Mouse (Mus musculus): ENCODE data around the gene Ckap2. TPM values are rescaled to one million over a fixed set of nuclear protein-coding genes. Genes with fewer than 3 reads are reported as not detected.

The Ckap2 gene
- 55.0 and 60.6 TPM in 2 replicates for polyA plus RNA-seq (2014; fragmentation: Nextera tagmentation; extraction: Ambion mirVana)

- H3K27ac ChIP-seq (ENCODE audit: low read depth, low read length), result peak within 1 kb of the TSS; percentile 74
- peak; percentile 95 for DNase-seq (ENCODE audit: low spot score)
- ATAC-seq (ENCODE audit: insufficient read depth, low FRiP score, low TSS enrichment), result peak; percentile 96
- H3K9me3 ChIP-seq (ENCODE audit: control insufficient read depth, low read length), result no peaks in the 10 kb centered on the region
- H3K9ac ChIP-seq (ENCODE audit: low read length), result peak within 1 kb of the TSS; percentile 70
- peak within 1 kb of the TSS; percentile 76 for H3K4me3 ChIP-seq (ENCODE audit: low read depth, low read length)
- 3% methylated on average over 63 of the region's 63 CpGs for WGBS
- no peaks in the 10 kb centered on the region for H3K36me3 ChIP-seq (ENCODE audit: control insufficient read depth, insufficient read depth, low read length)
- H3K4me1 ChIP-seq (ENCODE audit: control insufficient read depth, insufficient read depth, low read length), result 0 out of 2 replicates have a peak, but pooled peaks cover 2% of the 10 kb centered on the region
- H3K4me2 ChIP-seq (ENCODE audit: low read depth), result peak within 1 kb of the TSS; percentile 64
- H3K27me3 ChIP-seq (ENCODE audit: control insufficient read depth, insufficient read depth, low read length), result no peaks in the 10 kb centered on the region
These were observed at the start of gene Ckap2 for GRCm38 (mm10) chr8:22185431-22186397. Ckap2 (minus strand) TSS chr8:22185819.

- peaks cover 5% of the 10 kb centered on the region; the same call in 1 of the 2 replicates for H3K27me3 ChIP-seq (ENCODE audit: control insufficient read depth, insufficient read depth, low read length)
- no peak overlapping the region for H3K4me2 ChIP-seq (ENCODE audit: low read depth)
- H3K27ac ChIP-seq (ENCODE audit: low read depth, low read length), result no peak overlapping the region
- no peaks in the 10 kb centered on the region for H3K36me3 ChIP-seq (ENCODE audit: control insufficient read depth, insufficient read depth, low read length)
- H3K9me3 ChIP-seq (ENCODE audit: control insufficient read depth, low read length), result no peaks in the 10 kb centered on the region
- ATAC-seq (ENCODE audit: insufficient read depth, low FRiP score, low TSS enrichment) (no peak), DNase-seq (ENCODE audit: low spot score) (no peak)
- no peak overlapping the region for H3K4me3 ChIP-seq (ENCODE audit: low read depth, low read length)
- H3K9ac ChIP-seq (ENCODE audit: low read length), result no peak overlapping the region
- WGBS, result 43% methylated on average over 7 of the region's 7 CpGs
- no peaks in the 10 kb centered on the region for H3K4me1 ChIP-seq (ENCODE audit: control insufficient read depth, insufficient read depth, low read length)
These were observed 43.0 kb upstream of the Ckap2 start for GRCm38 (mm10) chr8:22228621-22229020.

GRCm38 (mm10) chr8:22227061-22227877 is 41.6 kb upstream of the Ckap2 start, which contains the start of gene Thsd1:
Thsd1 (plus strand) TSS chr8:22227313.
- Histone ChIP-seq H3K9me3 (ENCODE audit: control insufficient read depth, low read length) (no peaks in the 10 kb centered on the region), H3K4me3 (ENCODE audit: low read depth, low read length) (peak within 1 kb of the TSS; percentile 47), H3K4me2 (ENCODE audit: low read depth) (peak within 1 kb of the TSS; percentile 93), H3K27ac (ENCODE audit: low read depth, low read length) (no peak within 1 kb of the TSS), H3K9ac (ENCODE audit: low read length) (peak within 1 kb of the TSS; percentile 52), H3K36me3 (ENCODE audit: control insufficient read depth, insufficient read depth, low read length) (no peaks in the 10 kb centered on the region), H3K27me3 (ENCODE audit: control insufficient read depth, insufficient read depth, low read length) (peaks cover 5% of the 10 kb centered on the region; the same call in 1 of the 2 replicates), H3K4me1 (ENCODE audit: control insufficient read depth, insufficient read depth, low read length) (no peaks in the 10 kb centered on the region)
- ATAC-seq (ENCODE audit: insufficient read depth, low FRiP score, low TSS enrichment) (peak; percentile 79), DNase-seq (ENCODE audit: low spot score) (peak; percentile 65)
- WGBS, result under 1% methylated on average over 39 of the region's 39 CpGs

- no peak overlapping the region for H3K4me3 ChIP-seq (ENCODE audit: low read depth, low read length)
- 69% methylated on average over 8 of the region's 8 CpGs for WGBS
- H3K4me1 ChIP-seq (ENCODE audit: control insufficient read depth, insufficient read depth, low read length), result no peaks in the 10 kb centered on the region
- no peak overlapping the region for H3K27ac ChIP-seq (ENCODE audit: low read depth, low read length)
- no peaks in the 10 kb centered on the region for H3K36me3 ChIP-seq (ENCODE audit: control insufficient read depth, insufficient read depth, low read length)
- DNase-seq (ENCODE audit: low spot score) (no peak), ATAC-seq (ENCODE audit: insufficient read depth, low FRiP score, low TSS enrichment) (no peak)
- no peaks in the 10 kb centered on the region for H3K9me3 ChIP-seq (ENCODE audit: control insufficient read depth, low read length)
- no peak overlapping the region for H3K4me2 ChIP-seq (ENCODE audit: low read depth)
- H3K27me3 ChIP-seq (ENCODE audit: control insufficient read depth, insufficient read depth, low read length), result peaks cover 5% of the 10 kb centered on the region; the same call in 1 of the 2 replicates
- no peak overlapping the region for H3K9ac ChIP-seq (ENCODE audit: low read length)
These were observed 40.7 kb upstream of the Ckap2 start for GRCm38 (mm10) chr8:22226361-22226760.

- DNase-seq (ENCODE audit: low spot score) (no peak), ATAC-seq (ENCODE audit: insufficient read depth, low FRiP score, low TSS enrichment) (no peak)
- Histone ChIP-seq H3K4me1 (ENCODE audit: control insufficient read depth, insufficient read depth, low read length) (no peaks in the 10 kb centered on the region), H3K9ac (ENCODE audit: low read length) (no peak overlapping the region), H3K27me3 (ENCODE audit: control insufficient read depth, insufficient read depth, low read length) (no peaks in the 10 kb centered on the region), H3K36me3 (ENCODE audit: control insufficient read depth, insufficient read depth, low read length) (peaks cover 5% of the 10 kb centered on the region), H3K4me2 (ENCODE audit: low read depth) (no peak overlapping the region), H3K9me3 (ENCODE audit: control insufficient read depth, low read length) (no peaks in the 10 kb centered on the region), H3K4me3 (ENCODE audit: low read depth, low read length) (no peak overlapping the region), H3K27ac (ENCODE audit: low read depth, low read length) (no peak overlapping the region)
- WGBS, result 96% methylated on average over 10 of the region's 10 CpGs
These were observed 29.2 kb upstream of the Ckap2 start for GRCm38 (mm10) chr8:22214826-22215225.

- Histone ChIP-seq H3K9ac (ENCODE audit: low read length) (no peak overlapping the region), H3K4me2 (ENCODE audit: low read depth) (no peak overlapping the region), H3K27me3 (ENCODE audit: control insufficient read depth, insufficient read depth, low read length) (no peaks in the 10 kb centered on the region), H3K4me1 (ENCODE audit: control insufficient read depth, insufficient read depth, low read length) (no peaks in the 10 kb centered on the region), H3K36me3 (ENCODE audit: control insufficient read depth, insufficient read depth, low read length) (peaks cover 3% of the 10 kb centered on the region), H3K4me3 (ENCODE audit: low read depth, low read length) (no peak overlapping the region), H3K27ac (ENCODE audit: low read depth, low read length) (no peak overlapping the region), H3K9me3 (ENCODE audit: control insufficient read depth, low read length) (no peaks in the 10 kb centered on the region)
- ATAC-seq (ENCODE audit: insufficient read depth, low FRiP score, low TSS enrichment) (no peak), DNase-seq (ENCODE audit: low spot score) (no peak)
- 76% methylated on average over 5 of the region's 5 CpGs for WGBS
These were observed 23.4 kb upstream of the Ckap2 start for GRCm38 (mm10) chr8:22209012-22209411.

- no peaks in the 10 kb centered on the region for H3K27me3 ChIP-seq (ENCODE audit: control insufficient read depth, insufficient read depth, low read length)
- H3K4me2 ChIP-seq (ENCODE audit: low read depth), result no peak overlapping the region
- peaks cover 3% of the 10 kb centered on the region for H3K36me3 ChIP-seq (ENCODE audit: control insufficient read depth, insufficient read depth, low read length)
- DNase-seq (ENCODE audit: low spot score) (no peak), ATAC-seq (ENCODE audit: insufficient read depth, low FRiP score, low TSS enrichment) (no peak)
- H3K4me1 ChIP-seq (ENCODE audit: control insufficient read depth, insufficient read depth, low read length), result no peaks in the 10 kb centered on the region
- no peak overlapping the region for H3K9ac ChIP-seq (ENCODE audit: low read length)
- no peak overlapping the region for H3K27ac ChIP-seq (ENCODE audit: low read depth, low read length)
- no peak overlapping the region for H3K4me3 ChIP-seq (ENCODE audit: low read depth, low read length)
- 76% methylated on average over 4 of the region's 4 CpGs for WGBS
- no peaks in the 10 kb centered on the region for H3K9me3 ChIP-seq (ENCODE audit: control insufficient read depth, low read length)
These were observed 21.9 kb upstream of the Ckap2 start for GRCm38 (mm10) chr8:22207535-22207934.

- ATAC-seq (ENCODE audit: insufficient read depth, low FRiP score, low TSS enrichment), result no peak
- DNase-seq (ENCODE audit: low spot score), result peak; percentile 14
- Histone ChIP-seq H3K36me3 (ENCODE audit: control insufficient read depth, insufficient read depth, low read length) (peaks cover 5% of the 10 kb centered on the region), H3K27ac (ENCODE audit: low read depth, low read length) (no peak overlapping the region), H3K4me3 (ENCODE audit: low read depth, low read length) (no peak overlapping the region), H3K27me3 (ENCODE audit: control insufficient read depth, insufficient read depth, low read length) (no peaks in the 10 kb centered on the region), H3K9me3 (ENCODE audit: control insufficient read depth, low read length) (no peaks in the 10 kb centered on the region), H3K4me1 (ENCODE audit: control insufficient read depth, insufficient read depth, low read length) (no peaks in the 10 kb centered on the region), H3K4me2 (ENCODE audit: low read depth) (no peak overlapping the region), H3K9ac (ENCODE audit: low read length) (no peak overlapping the region)
- WGBS, result 95% methylated on average over 8 of the region's 8 CpGs
These were observed 13.9 kb upstream of the Ckap2 start for GRCm38 (mm10) chr8:22199481-22199880.

All from neural tube, embryonic 11.5 days (tissue).